In genomic region chr11:75652222-75652941, GRCm38 (mm10) we compare ENCODE assay signal across 7 mouse cellular contexts. TPM values are rescaled to one million over a fixed set of nuclear protein-coding genes. Genes with fewer than 3 reads are reported as not detected.
DNase-seq lines count a peak whose midpoint lies in the region; ATAC-seq lines count a peak whose summit lies in the region.

No protein-coding gene starts in this region.

- peak; percentile 6; the same call in 1 of the 2 replicates for ATAC-seq in erythroblast, adult 5-6 weeks (replicated peaks; ENCODE audit: low FRiP score, poor library complexity, severe bottlenecking)

- peak; percentile 36 for DNase-seq in urinary bladder, postnatal 25 days (ENCODE audit: low spot score)
- no peak for DNase-seq in urinary bladder, postnatal 10 days (ENCODE audit: low spot score)
- peak; percentile 88 to 92 for DNase-seq in kidney, adult 8-10 months
- DNase-seq in lung, postnatal 25 days (ENCODE audit: low spot score) = peak; percentile 50
- peak; percentile 69 to 76 for DNase-seq in thymus, adult 18-20 months
- DNase-seq in retina, postnatal 1 day = no peak

RNA-seq across cellular contexts. Expression of gene Myo1c, which starts 2.1 kb away (rescaled TPM):
- 4.2 and 8.2 TPM in 2 replicates for total RNA-seq in erythroblast, adult 5-6 weeks (2015; ENCODE audit: low replicate concordance)
- 6.0 and 17.1 TPM in 2 replicates for total RNA-seq in erythroblast, adult 5-6 weeks (2017; ENCODE audit: low replicate concordance)

RNA-seq across cellular contexts. Expression of gene Inpp5k, which starts 21.6 kb away (rescaled TPM):
- total RNA-seq in erythroblast, adult 5-6 weeks (2015; ENCODE audit: low replicate concordance) = 67.3 and 73.2 TPM in 2 replicates
- 50.7 and 78.4 TPM in 2 replicates for total RNA-seq in erythroblast, adult 5-6 weeks (2017; ENCODE audit: low replicate concordance)

RNA-seq across cellular contexts. Expression of gene Crk, which starts 26.7 kb away (rescaled TPM):
- total RNA-seq in erythroblast, adult 5-6 weeks (2015; ENCODE audit: low replicate concordance) = 10.2 and 16.1 TPM in 2 replicates
- total RNA-seq in erythroblast, adult 5-6 weeks (2017; ENCODE audit: low replicate concordance) = 11.8 and 26.3 TPM in 2 replicates

Comparison
In these comparisons a context has a peak if more than half of its experiments do, and no peak if none do; other contexts are left out.
1. DNase-seq: peak in urinary bladder, postnatal 25 days (single experiment), kidney, adult 8-10 months (2 of 2), lung, postnatal 25 days (single experiment) and thymus, adult 18-20 months (2 of 2); none in urinary bladder, postnatal 10 days (single experiment) and retina, postnatal 1 day (single experiment).